Mouse (Mus musculus) left cerebral cortex, postnatal 10 days (tissue): ENCODE measurements around the gene Kif26a. TPM values are rescaled to one million over a fixed set of nuclear protein-coding genes. Genes with fewer than 3 reads are reported as not detected.

Source experiments
- DNase-seq, 2 experiments: peaks; one replicate each; pipeline ENCODE4 v3.0.0; 2021 to 2022; ENCODE audit warnings: low spot score in 2 of 2, mixed read lengths in 1 of 2; ENCODE audit errors: extremely low spot score in 1 of 2
- intact Hi-C: fragments of 180-260 bp; cut with DNase I; formaldehyde crosslinking; loops from one replicate; pipeline ENCODE4 v1.15.1; 2025
- total RNA-seq, 2 experiments: library from RNA; stranded (reverse); gene quantifications; 2 replicates each; pipeline ENCODE4 v1.2.3; 2021

The Kif26a gene
- total RNA-seq, result 1 to 10 TPM; 7.3 to 8.2 TPM

GRCm38 (mm10) chr12:112145875-112146651 is at the start of gene Kif26a:
Gene Kif26a, plus strand, starts transcription at chr12:112146208.
- intact Hi-C loops, result loop anchor here (1.0 kb wide), 1 partner anchor 327 kb away; no protein-coding TSS in a partner anchor
- DNase-seq, result peak; percentile 32 to 77

DNA sequence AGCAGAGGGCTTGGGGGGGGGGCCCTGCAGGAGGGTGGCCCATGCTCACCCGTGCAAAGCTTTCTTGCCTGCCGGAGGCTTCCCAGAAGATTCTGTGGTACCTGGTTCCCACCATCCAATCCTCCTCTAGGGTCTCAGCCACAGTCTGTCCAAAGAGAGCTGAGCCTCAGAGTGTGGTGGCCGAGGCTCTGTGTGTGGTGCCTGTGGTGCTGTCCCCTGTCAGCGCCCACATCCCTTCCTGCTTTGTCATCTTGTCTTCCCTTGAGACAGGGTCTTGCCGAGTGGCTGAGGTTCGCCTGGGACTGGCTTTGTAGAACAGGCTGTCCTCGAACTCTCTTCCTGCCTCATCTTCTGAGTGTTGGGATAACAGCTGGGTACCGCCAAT is 49.3 kb upstream of the Kif26a start:
- DNase-seq, result no peak
- intact Hi-C loops, result loop anchor here (10.0 kb wide), 1 partner anchor 222 kb away; no protein-coding TSS in a partner anchor

DNA sequence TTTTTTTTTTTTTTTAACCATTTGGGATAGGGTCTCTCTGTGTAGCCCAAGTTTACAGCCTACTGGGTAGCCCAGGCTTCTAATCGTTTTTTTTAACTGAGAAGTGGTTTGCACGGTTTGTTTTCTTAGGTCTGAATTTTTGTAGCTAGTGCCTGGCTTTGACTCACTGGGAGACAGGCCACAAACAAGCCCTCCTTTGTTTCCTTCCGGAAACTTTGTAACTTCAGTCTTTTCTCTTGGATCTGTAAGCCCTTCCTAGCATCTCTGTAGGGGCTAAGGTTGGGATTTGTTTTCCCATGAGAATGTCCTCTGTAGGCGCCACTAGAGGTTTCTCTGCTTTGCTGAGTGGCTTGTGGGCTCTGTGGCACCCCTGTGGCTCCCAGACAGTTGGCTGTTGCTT is 45.9 kb upstream of the Kif26a start:
- intact Hi-C loops, result no loop called here
- DNase-seq, result no peak

DNA sequence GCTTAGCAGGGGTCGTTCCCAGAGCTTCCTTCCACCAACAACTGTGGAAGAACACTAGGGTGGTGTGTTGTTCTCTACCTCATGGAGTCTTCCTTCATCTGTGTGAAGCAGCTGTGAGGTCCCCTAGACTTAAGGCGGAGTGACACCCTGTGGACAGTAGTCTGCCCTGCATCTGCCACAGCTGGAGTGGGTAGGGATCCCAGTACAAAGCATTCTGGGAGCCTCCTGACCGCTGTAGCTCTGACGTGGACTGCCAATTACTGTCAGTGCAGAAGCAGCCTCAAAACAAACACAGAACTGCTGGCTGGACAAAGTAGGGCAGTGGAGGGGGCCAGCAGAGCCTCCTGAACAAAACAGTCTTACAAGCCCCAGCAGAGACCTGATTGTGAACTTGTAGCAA is 45.0 kb upstream of the Kif26a start:
- intact Hi-C loops, result no loop called here
- no peak for DNase-seq

DNA sequence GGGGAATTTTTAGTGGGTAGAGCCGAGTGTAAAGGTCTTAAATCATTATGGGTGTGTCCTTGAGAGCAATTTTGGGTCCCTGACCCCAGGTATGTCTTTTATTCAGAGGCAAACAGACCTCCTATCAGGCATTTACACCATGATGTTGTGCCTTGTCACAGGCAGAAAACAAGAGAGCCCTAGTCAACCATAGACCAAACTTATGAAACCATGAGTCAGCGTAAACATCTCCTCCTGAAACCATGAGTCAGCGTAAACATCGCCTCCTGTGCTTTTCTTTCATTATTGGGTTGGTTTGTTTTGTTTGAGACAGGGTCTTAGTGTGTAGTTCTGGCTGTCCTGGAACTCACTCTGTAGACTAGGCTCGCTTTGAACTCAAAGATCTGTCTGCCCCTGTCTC is 42.8 kb upstream of the Kif26a start:
- DNase-seq, result no peak
- intact Hi-C loops, result no loop called here

DNA sequence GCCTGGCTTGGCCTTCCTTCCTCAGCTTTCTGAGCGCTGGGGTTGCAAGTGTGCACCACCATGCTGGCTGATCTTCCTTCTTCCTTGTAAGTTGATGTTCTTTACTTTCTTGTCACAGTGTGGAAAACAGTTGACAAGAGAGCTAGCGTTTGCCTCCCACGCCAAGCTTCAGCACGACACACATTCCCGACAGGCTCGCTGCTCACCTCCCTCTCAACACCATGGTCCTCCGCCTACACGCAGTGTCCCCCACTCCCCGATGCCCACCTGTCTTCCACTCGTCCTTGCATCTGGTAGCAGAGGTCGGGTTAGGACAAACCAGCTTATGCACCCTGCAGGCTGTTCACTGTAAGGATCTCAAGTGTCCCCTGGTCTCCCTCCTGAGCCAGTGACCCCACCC is 41.1 kb upstream of the Kif26a start:
- no peak for DNase-seq
- intact Hi-C loops, result no loop called here

GRCm38 (mm10) chr12:112106541-112106971 is 39.5 kb upstream of the Kif26a start, which contains the start of gene Aspg:
Gene Aspg, plus strand, starts transcription at chr12:112106679.
- peak in 1 of 2 experiments; percentile 62 for DNase-seq
- intact Hi-C loops, result no loop called here

DNA sequence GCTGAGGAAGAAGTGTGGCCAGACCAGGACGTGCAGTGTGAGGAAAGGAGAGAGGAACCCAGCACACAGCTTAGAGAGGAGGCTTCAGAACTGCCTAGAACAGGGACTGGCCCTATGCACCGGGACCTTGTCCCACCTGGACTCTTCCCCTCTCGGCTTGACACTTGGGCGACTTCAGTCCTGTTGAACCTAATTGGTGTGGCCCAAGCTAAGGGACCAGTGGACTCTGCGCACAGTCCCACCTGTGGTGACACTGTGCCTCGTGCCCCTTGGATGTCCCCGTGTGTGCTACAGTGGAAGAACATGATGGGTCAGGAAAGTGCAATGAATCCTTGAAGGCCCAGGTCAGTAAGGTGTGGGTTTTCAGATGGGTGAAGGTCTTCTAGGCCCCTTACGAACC is 38.3 kb upstream of the Kif26a start:
- intact Hi-C loops, result no loop called here
- DNase-seq, result no peak

DNA sequence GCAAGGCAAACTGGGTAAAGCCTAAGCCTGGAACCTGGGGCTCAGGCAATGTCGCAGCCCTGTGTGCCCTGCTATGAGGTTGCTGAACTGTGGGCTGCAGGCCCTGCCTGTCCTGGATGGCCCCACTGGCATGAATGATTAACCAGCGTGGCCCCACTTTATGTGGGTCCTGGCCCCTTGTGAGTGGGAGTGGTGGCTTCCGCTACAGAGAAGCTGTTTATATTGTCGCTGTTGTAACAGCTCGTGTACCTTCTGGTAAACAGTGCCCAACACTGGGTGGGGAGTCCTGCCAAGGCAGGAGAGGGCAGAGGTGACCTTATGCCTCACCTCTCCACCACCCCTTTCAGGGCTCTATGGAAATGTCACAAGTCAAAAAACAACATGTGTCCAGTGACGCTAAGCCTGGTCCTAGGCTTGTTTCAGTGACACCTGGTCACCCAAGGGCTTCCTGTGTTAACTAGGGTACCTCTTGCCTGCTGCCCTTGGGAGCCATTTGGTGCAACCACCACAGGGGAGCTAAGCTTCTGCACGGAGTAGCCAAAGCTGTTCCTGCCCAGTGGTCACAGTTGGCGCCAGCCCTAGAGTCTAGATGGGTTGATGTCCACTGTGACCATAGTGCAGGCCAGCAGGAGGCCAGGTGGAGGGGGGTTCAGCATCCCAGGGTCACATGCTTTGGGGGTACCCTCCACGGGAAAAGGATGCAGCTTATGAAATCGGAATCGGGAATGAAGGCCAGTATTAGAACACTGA is 37.1 kb upstream of the Kif26a start:
- no peak for DNase-seq
- intact Hi-C loops, result no loop called here

- no peak for DNase-seq
- intact Hi-C loops, result loop anchor here (5.0 kb wide), 1 partner anchor 433 kb away; no protein-coding TSS in a partner anchor
Observed at GRCm38 (mm10) chr12:112109701-112110100, 36.3 kb upstream of the Kif26a start.

GRCm38 (mm10) chr12:112111323-112111722 is 34.7 kb upstream of the Kif26a start:
- no peak for DNase-seq
- intact Hi-C loops, result loop anchor here (5.0 kb wide), 1 partner anchor 431 kb away; no protein-coding TSS in a partner anchor

DNA sequence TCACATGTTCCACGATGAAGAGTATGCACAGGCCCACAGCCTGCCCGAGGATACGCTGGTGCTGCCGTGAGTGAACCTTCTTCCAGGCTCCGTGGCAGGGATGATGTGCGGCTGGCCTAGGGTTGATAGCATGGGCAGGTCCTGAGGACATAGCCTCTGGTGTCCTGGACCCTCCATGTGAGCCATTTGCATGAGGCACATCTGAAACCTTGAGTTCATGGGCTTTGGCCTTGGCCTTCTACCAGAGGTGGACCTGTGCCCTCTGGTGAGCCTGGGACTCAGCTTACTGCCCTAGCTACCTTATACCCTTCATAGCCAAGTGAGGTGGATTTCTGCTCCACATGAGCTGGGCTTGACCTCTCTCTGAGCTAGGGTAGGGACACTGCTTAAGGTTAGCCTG is 33.8 kb upstream of the Kif26a start:
- intact Hi-C loops, result loop anchor here (5.0 kb wide), 1 partner anchor 430 kb away; no protein-coding TSS in a partner anchor
- no peak for DNase-seq

GRCm38 (mm10) chr12:112112686-112113396 is 33.2 kb upstream of the Kif26a start:
- DNase-seq, result no peak
- intact Hi-C loops, result loop anchor here (5.0 kb wide), 1 partner anchor 429 kb away; no protein-coding TSS in a partner anchor

DNA sequence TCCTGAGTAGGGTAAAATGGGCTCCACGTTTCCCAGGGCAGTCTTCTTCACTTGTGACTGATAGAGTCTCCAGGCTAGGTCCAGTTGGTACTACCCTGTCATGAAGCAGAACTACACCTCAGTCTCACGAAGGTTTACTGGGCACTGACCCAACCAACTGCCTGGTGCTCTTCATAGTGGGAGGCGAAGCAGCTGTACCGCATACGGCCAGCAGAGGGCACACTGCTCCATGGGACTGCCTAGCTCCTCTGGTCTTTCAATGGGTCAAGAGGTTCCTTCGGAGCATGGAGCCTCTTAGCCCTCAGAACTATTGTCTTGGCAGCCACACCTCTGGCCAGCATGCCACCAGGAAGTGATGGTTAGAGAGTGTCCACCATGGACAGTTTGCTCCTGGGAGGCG is 32.3 kb upstream of the Kif26a start:
- intact Hi-C loops, result loop anchor here (5.0 kb wide), 1 partner anchor 429 kb away; no protein-coding TSS in a partner anchor
- peak; percentile 70 to 82 for DNase-seq

DNA sequence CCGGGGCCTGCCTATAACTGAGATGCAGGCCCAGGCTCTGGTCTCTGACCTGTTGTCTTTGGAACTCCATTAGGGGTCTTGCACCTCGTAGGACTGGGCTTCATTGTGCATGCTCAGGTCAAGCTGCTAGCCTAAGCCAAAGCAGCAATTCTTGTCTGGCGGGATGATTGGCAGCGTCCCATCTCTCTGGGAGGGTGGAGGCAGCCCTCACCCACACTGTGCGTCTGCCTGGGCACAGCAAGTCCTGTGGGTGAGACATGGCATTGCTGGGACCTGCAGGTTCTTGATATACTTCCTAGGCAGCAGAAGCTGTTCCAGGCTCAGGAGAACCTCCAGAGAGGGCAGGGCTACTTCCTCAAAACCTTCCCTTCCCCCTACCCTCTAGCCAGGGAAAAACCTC is 29.0 kb upstream of the Kif26a start:
- no peak for DNase-seq
- intact Hi-C loops, result no loop called here

- intact Hi-C loops, result no loop called here
- no peak for DNase-seq
Observed at GRCm38 (mm10) chr12:112117649-112118048, 28.4 kb upstream of the Kif26a start.

DNA sequence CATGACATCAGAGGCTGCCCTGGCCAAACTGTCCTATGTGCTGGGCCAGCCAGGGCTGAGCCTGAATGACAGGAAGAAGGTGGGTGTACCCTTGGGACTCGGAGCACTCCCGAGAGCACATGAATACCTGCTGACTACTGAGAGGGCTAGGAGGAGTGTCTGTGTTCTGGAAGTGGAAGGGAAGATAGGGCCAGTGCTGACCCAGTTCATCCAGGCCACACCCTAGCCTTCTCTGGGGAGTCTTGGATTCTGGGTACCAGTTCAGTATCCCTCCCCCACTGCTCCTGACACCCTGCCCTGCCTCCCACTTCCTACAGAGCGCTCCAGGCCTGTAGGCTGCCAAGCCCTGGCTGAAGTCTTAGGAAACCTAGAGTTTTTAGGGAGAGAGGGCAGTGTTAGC is 24.8 kb upstream of the Kif26a start:
- intact Hi-C loops, result no loop called here
- no peak for DNase-seq

GRCm38 (mm10) chr12:112125903-112126302 is 20.1 kb upstream of the Kif26a start:
- DNase-seq, result no peak
- intact Hi-C loops, result no loop called here
